In the genomic region with DNA sequence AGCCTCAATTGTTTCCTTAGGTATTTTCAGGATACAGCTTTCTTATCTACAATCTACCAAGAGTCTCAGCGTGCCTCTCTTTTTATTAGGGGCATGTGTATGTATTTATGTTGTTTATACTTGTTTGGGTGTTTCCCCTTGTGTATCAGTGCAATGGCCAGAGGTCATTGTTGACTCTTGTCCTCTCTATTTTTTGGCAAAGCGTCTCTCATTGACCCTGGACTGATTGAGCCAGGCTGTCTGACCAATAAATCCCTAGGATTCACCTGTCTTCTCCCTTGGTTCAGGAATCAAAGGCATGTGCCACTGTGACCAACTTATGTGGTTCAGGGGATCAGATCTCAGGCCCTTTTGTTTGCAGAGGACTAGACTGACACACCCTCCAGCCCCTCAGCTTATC, we compare ENCODE assay signal across 21 mouse cellular contexts.
"Had no signal": no experiment of that assay in that cellular context is flagged by ENCODE, and none has a peak within 500 bp of the region (broad histone marks: within the 10 kb centered on the region; RNA-seq: fewer than 3 reads in every experiment).

No protein-coding gene starts in this region.

- H3K9ac ChIP-seq: intestine, embryonic 15.5 days; kidney, embryonic 15.5 days; limb, embryonic 13.5 days; liver, embryonic 13.5 days; lung, embryonic 14.5 days; midbrain, embryonic 12.5 days had no signal

- H3K4me2 ChIP-seq: intestine, embryonic 15.5 days; kidney, embryonic 15.5 days; limb, embryonic 13.5 days; liver, embryonic 13.5 days; lung, embryonic 14.5 days; midbrain, embryonic 12.5 days had no signal

- H3K4me3 ChIP-seq: intestine, embryonic 15.5 days; kidney, embryonic 15.5 days; limb, embryonic 13.5 days; liver, embryonic 13.5 days; megakaryocyte, embryonic 14.5 days; midbrain, embryonic 12.5 days; myocyte had no signal

- H3K27ac ChIP-seq: intestine, embryonic 15.5 days; kidney, embryonic 15.5 days; limb, embryonic 13.5 days; liver, embryonic 13.5 days; macrophage; midbrain, embryonic 12.5 days; stomach, postnatal 0 days had no signal

- H3K27me3 ChIP-seq: intestine, embryonic 15.5 days; kidney, embryonic 15.5 days; limb, embryonic 13.5 days; liver, embryonic 13.5 days; megakaryocyte, embryonic 14.5 days; midbrain, embryonic 12.5 days had no signal

- H3K36me3 ChIP-seq: intestine, embryonic 15.5 days; kidney, embryonic 15.5 days; limb, embryonic 13.5 days; liver, embryonic 13.5 days; midbrain, embryonic 12.5 days had no signal

- DNase-seq: kidney, adult 11 months; kidney, adult 8-10 months; kidney, postnatal 10 days; kidney, postnatal 36 days; left cerebral cortex, postnatal 4 days; liver, embryonic 13.5 days; right cerebral cortex, postnatal 14 days; right cerebral cortex, postnatal 4 days; thymus, adult 2 months; thymus, postnatal 14 days; thymus, postnatal 4 days had no signal

- ATAC-seq: hindbrain, embryonic 16.5 days; intestine, embryonic 15.5 days had no signal

- H3K9me3 ChIP-seq: intestine, embryonic 15.5 days; kidney, embryonic 15.5 days; limb, embryonic 13.5 days; liver, embryonic 13.5 days; midbrain, embryonic 12.5 days had no signal

- H3K4me1 ChIP-seq: intestine, embryonic 15.5 days; kidney, embryonic 15.5 days; liver, embryonic 13.5 days; megakaryocyte, embryonic 14.5 days had no signal
